Mouse (Mus musculus) lung, postnatal 0 days (tissue): ENCODE data around the gene Rab15.
A peak's percentile ranks its signal among the peaks of the same experiment; 100 is the strongest.

Source experiments
- CTCF ChIP-seq: IDR thresholded peaks from 2 replicates; pipeline ENCODE4 v1.5.1; 2016; ENCODE audit warnings: antibody characterized with exemption, mild to moderate bottlenecking
- EP300 ChIP-seq: IDR thresholded peaks from 2 replicates; pipeline ENCODE4 v1.6.1; 2016; ENCODE audit warnings: antibody characterized with exemption, mild to moderate bottlenecking, control low read depth

DNA sequence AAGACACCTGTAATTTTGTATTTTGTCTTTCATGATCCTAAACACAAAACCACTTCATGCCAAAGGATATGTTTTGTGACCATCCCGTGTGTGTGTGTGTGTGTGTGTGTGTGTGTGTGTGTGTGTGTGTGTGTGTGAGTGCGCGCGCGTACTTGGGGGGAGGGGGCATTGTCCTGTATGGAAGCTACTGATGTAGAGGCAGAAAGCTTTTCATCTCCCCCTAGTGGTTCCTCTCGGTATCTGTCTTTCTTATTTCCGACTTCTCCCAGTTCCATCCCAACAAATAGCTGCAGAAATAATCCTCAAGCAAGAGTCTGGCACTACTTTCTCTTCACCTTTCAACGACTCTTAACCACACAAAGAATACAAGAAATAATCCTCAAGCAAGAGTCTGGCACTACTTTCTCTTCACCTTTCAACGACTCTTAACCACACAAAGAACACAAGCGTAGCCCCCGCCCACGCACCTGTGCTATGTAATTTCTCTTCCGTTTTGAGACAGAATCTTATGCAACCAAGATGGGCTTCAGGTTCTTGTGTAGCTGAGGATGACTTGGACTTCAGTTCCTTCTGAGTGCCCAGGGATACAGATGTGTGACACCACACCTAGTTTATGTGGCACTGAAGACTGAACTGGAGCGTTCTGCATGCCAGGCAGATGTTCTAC is 69.9 kb downstream of the Rab15 start:
- TF ChIP-seq CTCF: peak; percentile 71
- TF ChIP-seq EP300: no peak
